Comparison of ENCODE assay signal across 10 mouse cellular contexts in genomic region chr9:44399114-44399794, GRCm38 (mm10). TPM values are rescaled to one million over a fixed set of nuclear protein-coding genes. Genes with fewer than 3 reads are reported as not detected.
A peak's percentile ranks its signal among the peaks of the same experiment; 100 is the strongest.
DNase-seq lines count a peak whose midpoint lies in the region; ATAC-seq and TF ChIP-seq lines count a peak whose summit lies in the region.
"Had no signal": no experiment of that assay in that cellular context is flagged by ENCODE, and none has a peak within 500 bp of the region (broad histone marks: within the 10 kb centered on the region; RNA-seq: fewer than 3 reads in every experiment).

No protein-coding gene starts in this region.

- TF ChIP-seq CTCF in kidney, postnatal 0 days (IDR thresholded peaks at IDR 0.05; ENCODE audit: low read depth), result no peak

- no peak for ATAC-seq in forebrain, embryonic 15.5 days (replicated peaks)
- ATAC-seq in kidney, postnatal 0 days (replicated peaks; ENCODE audit: low FRiP score, low read depth), result no peak
- no peak for ATAC-seq in hindbrain, embryonic 16.5 days
- ATAC-seq in neural tube, embryonic 14.5 days (ENCODE audit: low read depth), result no peak

- peaks cover 57% of the 10 kb centered on the region for H3K36me3 ChIP-seq in forebrain, embryonic 10.5 days (replicated peaks)
- H3K36me3 ChIP-seq in forebrain, embryonic 15.5 days, result peaks cover 40% of the 10 kb centered on the region
- H3K36me3 ChIP-seq in kidney, postnatal 0 days (ENCODE audit: insufficient read depth, low read length), result peaks cover 44% of the 10 kb centered on the region
- peaks cover 27% of the 10 kb centered on the region for H3K36me3 ChIP-seq in hindbrain, embryonic 16.5 days (ENCODE audit: control insufficient read depth, insufficient read depth, low read length)
- peaks cover 37% of the 10 kb centered on the region for H3K36me3 ChIP-seq in neural tube, embryonic 14.5 days (ENCODE audit: control insufficient read depth, insufficient read depth, low read length)

- no peaks in the 10 kb centered on the region for H3K27me3 ChIP-seq in forebrain, embryonic 10.5 days (ENCODE audit: poor library complexity, severe bottlenecking)
- no peaks in the 10 kb centered on the region for H3K27me3 ChIP-seq in forebrain, embryonic 15.5 days
- no peaks in the 10 kb centered on the region for H3K27me3 ChIP-seq in kidney, postnatal 0 days (ENCODE audit: insufficient read depth, low read length)
- no peaks in the 10 kb centered on the region for H3K27me3 ChIP-seq in hindbrain, embryonic 16.5 days (replicated peaks; ENCODE audit: control insufficient read depth, insufficient read depth, low read length)
- no peaks in the 10 kb centered on the region for H3K27me3 ChIP-seq in neural tube, embryonic 14.5 days (ENCODE audit: control insufficient read depth, insufficient read depth, low read length)

- no peak overlapping the region for H3K9ac ChIP-seq in forebrain, embryonic 15.5 days (replicated peaks)
- peak overlapping the region; percentile 44; the same call in 1 of the 2 replicates for H3K9ac ChIP-seq in kidney, postnatal 0 days (ENCODE audit: low read depth, low read length)
- peak overlapping the region; percentile 26; the same call in 1 of the 2 replicates for H3K9ac ChIP-seq in hindbrain, embryonic 16.5 days (ENCODE audit: low read depth, low read length)
- H3K9ac ChIP-seq in neural tube, embryonic 14.5 days (replicated peaks; ENCODE audit: low read depth, low read length), result peak overlapping the region; percentile 76; the same call in 1 of the 2 replicates

- H3K4me1 ChIP-seq in forebrain, embryonic 10.5 days, result peaks cover 37% of the 10 kb centered on the region
- peaks cover 14% of the 10 kb centered on the region for H3K4me1 ChIP-seq in forebrain, embryonic 15.5 days
- H3K4me1 ChIP-seq in kidney, postnatal 0 days (replicated peaks; ENCODE audit: insufficient read depth, low read length), result peaks cover 11% of the 10 kb centered on the region; the same call in 1 of the 2 replicates
- H3K4me1 ChIP-seq in hindbrain, embryonic 16.5 days (ENCODE audit: control insufficient read depth, insufficient read depth, low read depth, low read length), result peaks cover 19% of the 10 kb centered on the region
- peaks cover 19% of the 10 kb centered on the region for H3K4me1 ChIP-seq in neural tube, embryonic 14.5 days (ENCODE audit: control insufficient read depth, insufficient read depth, low read length)

- no peaks in the 10 kb centered on the region for H3K9me3 ChIP-seq in forebrain, embryonic 10.5 days
- no peaks in the 10 kb centered on the region for H3K9me3 ChIP-seq in forebrain, embryonic 15.5 days
- no peaks in the 10 kb centered on the region for H3K9me3 ChIP-seq in kidney, postnatal 0 days (replicated peaks; ENCODE audit: low read length)
- H3K9me3 ChIP-seq in hindbrain, embryonic 16.5 days (ENCODE audit: control insufficient read depth, low read length), result no peaks in the 10 kb centered on the region
- no peaks in the 10 kb centered on the region for H3K9me3 ChIP-seq in neural tube, embryonic 14.5 days (ENCODE audit: control insufficient read depth, low read length)

- 84% methylated on average over 13 of the region's 13 CpGs for WGBS in forebrain, embryonic 10.5 days
- 86% methylated on average over 13 of the region's 13 CpGs for WGBS in forebrain, embryonic 15.5 days
- WGBS in kidney, postnatal 0 days, result 62% methylated on average over 13 of the region's 13 CpGs
- WGBS in hindbrain, embryonic 16.5 days, result 85% methylated on average over 13 of the region's 13 CpGs
- WGBS in neural tube, embryonic 14.5 days, result 81% methylated on average over 13 of the region's 13 CpGs

- no peak for DNase-seq in forebrain, embryonic 10.5 days (ENCODE audit: extremely low spot score, low spot score)
- no peak for DNase-seq in kidney, postnatal 0 days (ENCODE audit: low spot score)
- no peak for DNase-seq in kidney, postnatal 14 days
- DNase-seq in urinary bladder, adult 2 months (ENCODE audit: low spot score), result no peak
- no peak for DNase-seq in layer of hippocampus, postnatal 14 days (ENCODE audit: low spot score in 2 of 2)
- DNase-seq: lung, adult 2 months had no signal

- H3K27ac ChIP-seq in forebrain, embryonic 10.5 days, result no peak overlapping the region
- no peak overlapping the region for H3K27ac ChIP-seq in forebrain, embryonic 15.5 days (replicated peaks)
- peak overlapping the region; percentile 91; the same call in 1 of the 2 replicates for H3K27ac ChIP-seq in kidney, postnatal 0 days
- no peak overlapping the region for H3K27ac ChIP-seq in hindbrain, embryonic 16.5 days (ENCODE audit: low read depth, low read length)
- 0 out of 2 replicates have a peak overlapping the region, but pooled peaks have one; percentile 10 for H3K27ac ChIP-seq in neural tube, embryonic 14.5 days (ENCODE audit: low read depth, low read length)

- peak overlapping the region; percentile 10; the same call in 1 of the 2 replicates for H3K4me3 ChIP-seq in forebrain, embryonic 10.5 days
- H3K4me3 ChIP-seq in forebrain, embryonic 15.5 days, result no peak overlapping the region
- peak overlapping the region; percentile 69 for H3K4me3 ChIP-seq in kidney, postnatal 0 days (replicated peaks; ENCODE audit: low read depth, low read length)
- peak overlapping the region; percentile 79 for H3K4me3 ChIP-seq in hindbrain, embryonic 16.5 days (ENCODE audit: low read length)
- peak overlapping the region; percentile 87 for H3K4me3 ChIP-seq in neural tube, embryonic 14.5 days (ENCODE audit: low read depth, low read length)
- H3K4me3 ChIP-seq: myocyte had no signal

- H3K4me2 ChIP-seq in forebrain, embryonic 15.5 days (replicated peaks), result no peak overlapping the region
- H3K4me2 ChIP-seq in kidney, postnatal 0 days (ENCODE audit: low read length), result peak overlapping the region; percentile 99
- H3K4me2 ChIP-seq in hindbrain, embryonic 16.5 days (ENCODE audit: low read length), result peak overlapping the region; percentile 90
- peak overlapping the region; percentile 91 for H3K4me2 ChIP-seq in neural tube, embryonic 14.5 days (ENCODE audit: low read depth, low read length)

RNA-seq across cellular contexts. Expression of gene Slc37a4, which starts 2.6 kb away (rescaled TPM):
- polyA plus RNA-seq in forebrain, embryonic 10.5 days (2016; fragmentation: Nextera tagmentation; extraction: Ambion mirVana), result 18.8 and 19.4 TPM in 2 replicates
- polyA plus RNA-seq in forebrain, embryonic 15.5 days (2015; fragmentation: Nextera tagmentation; extraction: Ambion mirVana), result 36.1 and 37.4 TPM in 2 replicates
- polyA plus RNA-seq in kidney, postnatal 0 days (2015; fragmentation: Nextera tagmentation; extraction: Ambion mirVana), result 88.7 and 101 TPM in 2 replicates
- 56.8 and 60.2 TPM in 2 replicates for polyA plus RNA-seq in hindbrain, embryonic 16.5 days (2015; fragmentation: Nextera tagmentation; extraction: Ambion mirVana)
- 70.9 and 78.8 TPM in 2 replicates for polyA plus RNA-seq in neural tube, embryonic 14.5 days (2014; fragmentation: Nextera tagmentation; extraction: Ambion mirVana)
- 20.0 and 22.2 TPM in 2 replicates for polyA plus RNA-seq in urinary bladder, adult 2 months (2012; rRNA removed)
- total RNA-seq in layer of hippocampus, postnatal 14 days (2021), result 10 to 100 TPM; 39.8 to 41.0 TPM

RNA-seq across cellular contexts. Expression of gene Rps25, which starts 7.7 kb away (rescaled TPM):
- 2,069 and 2,211 TPM in 2 replicates for polyA plus RNA-seq in forebrain, embryonic 10.5 days (2016; fragmentation: Nextera tagmentation; extraction: Ambion mirVana)
- 1,070 and 1,143 TPM in 2 replicates for polyA plus RNA-seq in forebrain, embryonic 15.5 days (2015; fragmentation: Nextera tagmentation; extraction: Ambion mirVana)
- 2,620 and 2,934 TPM in 2 replicates for polyA plus RNA-seq in kidney, postnatal 0 days (2015; fragmentation: Nextera tagmentation; extraction: Ambion mirVana)
- polyA plus RNA-seq in hindbrain, embryonic 16.5 days (2015; fragmentation: Nextera tagmentation; extraction: Ambion mirVana), result 742 and 834 TPM in 2 replicates
- 1,180 and 1,219 TPM in 2 replicates for polyA plus RNA-seq in neural tube, embryonic 14.5 days (2014; fragmentation: Nextera tagmentation; extraction: Ambion mirVana)
- polyA plus RNA-seq in urinary bladder, adult 2 months (2012; rRNA removed), result 1,336 and 1,393 TPM in 2 replicates
- 100 to 1,000 TPM; 593 to 617 TPM for total RNA-seq in layer of hippocampus, postnatal 14 days (2021)

RNA-seq across cellular contexts. Expression of gene Trappc4, which starts 8.1 kb away (rescaled TPM):
- polyA plus RNA-seq in forebrain, embryonic 10.5 days (2016; fragmentation: Nextera tagmentation; extraction: Ambion mirVana), result 181 and 189 TPM in 2 replicates
- polyA plus RNA-seq in forebrain, embryonic 15.5 days (2015; fragmentation: Nextera tagmentation; extraction: Ambion mirVana), result 320 and 321 TPM in 2 replicates
- polyA plus RNA-seq in kidney, postnatal 0 days (2015; fragmentation: Nextera tagmentation; extraction: Ambion mirVana), result 130 and 135 TPM in 2 replicates
- polyA plus RNA-seq in hindbrain, embryonic 16.5 days (2015; fragmentation: Nextera tagmentation; extraction: Ambion mirVana), result 293 and 308 TPM in 2 replicates
- polyA plus RNA-seq in neural tube, embryonic 14.5 days (2014; fragmentation: Nextera tagmentation; extraction: Ambion mirVana), result 305 and 308 TPM in 2 replicates
- 55.6 and 68.6 TPM in 2 replicates for polyA plus RNA-seq in urinary bladder, adult 2 months (2012; rRNA removed)
- total RNA-seq in layer of hippocampus, postnatal 14 days (2021), result 10 to 100 TPM; 67.9 to 73.9 TPM

RNA-seq across cellular contexts. Expression of gene Ccdc84, which starts 19.1 kb away (rescaled TPM):
- 25.6 and 26.1 TPM in 2 replicates for polyA plus RNA-seq in forebrain, embryonic 10.5 days (2016; fragmentation: Nextera tagmentation; extraction: Ambion mirVana)
- polyA plus RNA-seq in forebrain, embryonic 15.5 days (2015; fragmentation: Nextera tagmentation; extraction: Ambion mirVana), result 34.6 and 35.1 TPM in 2 replicates
- 25.5 and 29.2 TPM in 2 replicates for polyA plus RNA-seq in kidney, postnatal 0 days (2015; fragmentation: Nextera tagmentation; extraction: Ambion mirVana)
- polyA plus RNA-seq in hindbrain, embryonic 16.5 days (2015; fragmentation: Nextera tagmentation; extraction: Ambion mirVana), result 32.3 and 32.4 TPM in 2 replicates
- polyA plus RNA-seq in neural tube, embryonic 14.5 days (2014; fragmentation: Nextera tagmentation; extraction: Ambion mirVana), result 31.1 and 34.5 TPM in 2 replicates
- polyA plus RNA-seq in urinary bladder, adult 2 months (2012; rRNA removed), result 33.7 and 47.1 TPM in 2 replicates
- 10 to 100 TPM; 19.6 to 24.1 TPM for total RNA-seq in layer of hippocampus, postnatal 14 days (2021)

RNA-seq across cellular contexts. Expression of gene Hyou1, which starts 20.0 kb away (rescaled TPM):
- polyA plus RNA-seq in forebrain, embryonic 10.5 days (2016; fragmentation: Nextera tagmentation; extraction: Ambion mirVana), result 38.7 and 43.7 TPM in 2 replicates
- polyA plus RNA-seq in forebrain, embryonic 15.5 days (2015; fragmentation: Nextera tagmentation; extraction: Ambion mirVana), result 21.6 and 22.0 TPM in 2 replicates
- 22.1 and 25.8 TPM in 2 replicates for polyA plus RNA-seq in kidney, postnatal 0 days (2015; fragmentation: Nextera tagmentation; extraction: Ambion mirVana)
- polyA plus RNA-seq in hindbrain, embryonic 16.5 days (2015; fragmentation: Nextera tagmentation; extraction: Ambion mirVana), result 25.3 and 29.0 TPM in 2 replicates
- 20.7 and 27.0 TPM in 2 replicates for polyA plus RNA-seq in neural tube, embryonic 14.5 days (2014; fragmentation: Nextera tagmentation; extraction: Ambion mirVana)
- polyA plus RNA-seq in urinary bladder, adult 2 months (2012; rRNA removed), result 34.4 and 35.3 TPM in 2 replicates
- total RNA-seq in layer of hippocampus, postnatal 14 days (2021), result 100 to 1,000 TPM in 1 of 2 experiments, 10 to 100 TPM in 1; 97.1 to 116 TPM

Comparison
In these comparisons a context has a peak if more than half of its experiments do, and no peak if none do; other contexts are left out.
1. H3K27ac ChIP-seq: peak in kidney, postnatal 0 days (single experiment) and neural tube, embryonic 14.5 days (single experiment); none in forebrain, embryonic 10.5 days (single experiment), forebrain, embryonic 15.5 days (single experiment) and hindbrain, embryonic 16.5 days (single experiment).